Mouse (Mus musculus) forebrain, embryonic 13.5 days (tissue): ENCODE measurements around the gene Vmn2r55. TPM values are rescaled to one million over a fixed set of nuclear protein-coding genes. Genes with fewer than 3 reads are reported as not detected.
"Not testable (repeated sequence)": the region's sequence is repeated elsewhere in the genome, so short reads cannot be mapped to it uniquely, and the experiment has no call there.

Experiments used
- ATAC-seq: fragments of 200-750 bp; cut with Nextera tagmentation; 2 replicates; pipeline ENCODE4 v1.8.0; 2017
- H3K27ac ChIP-seq: fragments of 300-500 bp; sonication (generic); 2 replicates; pipeline ENCODE4 v1.5.1; 2015; ENCODE audit warnings: inconsistent platforms, mild to moderate bottlenecking, moderate library complexity
- H3K27me3 ChIP-seq: fragments of 300-500 bp; sonication (generic); 2 replicates; pipeline ENCODE4 v1.6.1; 2015; ENCODE audit warnings: mild to moderate bottlenecking, inconsistent platforms
- H3K36me3 ChIP-seq: fragments of 300-500 bp; sonication (generic); 2 replicates; pipeline ENCODE4 v1.6.1; 2015; ENCODE audit warnings: mild to moderate bottlenecking, inconsistent platforms; ENCODE audit not compliant: poor library complexity, severe bottlenecking
- H3K4me1 ChIP-seq: fragments of 300-500 bp; sonication (generic); 2 replicates; pipeline ENCODE4 v1.6.1; 2015; ENCODE audit warnings: inconsistent platforms
- H3K4me2 ChIP-seq: fragments of 300-500 bp; sonication (generic); 2 replicates; pipeline ENCODE4 v1.6.1; 2015; ENCODE audit warnings: inconsistent platforms, mild to moderate bottlenecking, moderate library complexity
- H3K4me3 ChIP-seq: fragments of 300-500 bp; sonication (generic); 2 replicates; pipeline ENCODE4 v1.5.1; 2015; ENCODE audit warnings: mild to moderate bottlenecking, inconsistent platforms
- H3K9ac ChIP-seq: fragments of 300-500 bp; sonication (generic); 2 replicates; pipeline ENCODE4 v1.6.1; 2015; ENCODE audit warnings: mild to moderate bottlenecking, inconsistent platforms
- H3K9me3 ChIP-seq: fragments of 300-500 bp; sonication (generic); replicated peaks from 2 replicates; pipeline ENCODE4 v1.6.1; 2016; ENCODE audit warnings: inconsistent platforms
- WGBS: fragments of 180-500 bp; shearing (Covaris S2); methylation state at CpG from one replicate; pipeline ENCODE4 v1.1.7; 2015; 5-methylcytosine and 5-hydroxymethylcytosine counted together
- polyA plus RNA-seq: library from polyadenylated mRNA; unstranded; fragments of >200 nt; fragmentation: Nextera tagmentation; extraction: Ambion mirVana; gene quantifications from 2 replicates; pipeline ENCODE4 v1.2.1, GENCODE M21; 2015

The Vmn2r55 gene
- not detected in 2 replicates for polyA plus RNA-seq

DNA sequence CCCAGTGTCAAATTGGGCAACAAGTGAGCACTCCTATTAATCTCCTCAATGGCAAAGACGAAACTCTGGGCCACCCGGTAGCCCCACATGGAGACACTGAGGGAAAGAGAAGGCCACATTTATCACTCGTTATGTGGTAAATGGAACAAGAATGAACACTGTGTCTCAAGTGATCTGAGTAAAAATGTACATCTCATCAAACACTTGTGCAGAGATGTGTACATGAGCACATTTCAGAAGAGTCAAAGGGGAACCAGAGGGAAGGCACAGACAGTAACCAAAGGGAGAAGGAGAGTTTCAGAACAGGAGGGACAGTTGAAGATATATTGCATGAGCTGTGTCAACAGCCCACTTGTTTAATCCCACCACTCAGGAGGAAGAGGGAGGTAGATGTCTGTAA lies at the start of gene Vmn2r55:
Gene Vmn2r55, minus strand, starts transcription at position 101 of the 400 bp plus-strand sequence.
- H3K27ac ChIP-seq, H3K4me3 ChIP-seq, H3K4me1 ChIP-seq, H3K36me3 ChIP-seq, H3K9ac ChIP-seq, H3K4me2 ChIP-seq, ATAC-seq, H3K27me3 ChIP-seq, H3K9me3 ChIP-seq: not testable (repeated sequence)
- 81% methylated on average over 3 of the region's 3 CpGs for WGBS

DNA sequence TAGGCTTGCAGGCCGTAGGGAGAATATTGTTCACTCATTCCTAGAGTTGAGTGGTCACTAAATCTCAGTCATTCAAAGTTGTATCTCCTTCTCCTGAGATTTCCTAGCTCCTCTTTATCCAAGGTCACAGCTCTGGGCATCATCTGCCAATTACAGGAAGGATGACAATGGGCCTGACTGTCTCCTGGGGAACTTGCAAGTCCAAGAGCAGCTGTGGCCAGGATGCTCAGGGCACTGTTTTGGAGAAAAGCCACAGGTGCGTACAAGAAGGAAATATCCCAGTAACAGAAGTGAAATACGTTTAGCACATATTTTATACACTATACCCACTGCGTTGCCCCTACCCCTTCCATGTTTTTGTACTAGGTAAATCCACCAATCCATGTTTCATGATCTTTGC lies 44.6 kb downstream of the Vmn2r55 start, which contains the start of gene Vmn2r54:
Gene Vmn2r54, minus strand, starts transcription at position 101 of the 400 bp plus-strand sequence.
- not testable (repeated sequence) for ATAC-seq, H3K9ac ChIP-seq, H3K27me3 ChIP-seq, H3K4me2 ChIP-seq, H3K4me1 ChIP-seq, H3K27ac ChIP-seq, H3K36me3 ChIP-seq, H3K4me3 ChIP-seq
- WGBS = 79% methylated on average over 3 of the region's 4 CpGs
- peaks cover 11% of the 10 kb centered on the region for H3K9me3 ChIP-seq

DNA sequence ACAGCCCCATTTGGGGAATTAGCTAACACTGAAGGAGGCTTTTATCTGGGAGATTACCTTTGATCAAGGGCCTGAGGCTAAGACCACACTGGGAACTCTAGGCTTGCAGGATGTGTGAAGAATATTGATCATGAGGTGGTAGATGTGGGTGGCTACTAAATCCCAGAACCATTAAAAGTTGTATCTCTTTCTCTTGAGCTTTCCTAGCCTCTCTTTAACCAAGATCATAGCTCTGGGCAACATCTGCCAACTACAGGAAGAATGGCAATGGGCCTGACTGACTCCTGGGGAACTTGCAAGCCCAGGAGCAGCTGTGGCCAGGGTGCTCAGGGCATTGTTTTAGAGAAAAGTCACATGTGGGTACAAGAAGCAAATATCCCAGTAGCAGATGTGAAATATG lies 76.1 kb downstream of the Vmn2r55 start, which contains the start of gene Vmn2r53:
Gene Vmn2r53, minus strand, starts transcription at position 101 of the 400 bp plus-strand sequence.
- Histone ChIP-seq H3K4me2 (no peak within 1 kb of the TSS), H3K4me3 (no peak within 1 kb of the TSS), H3K4me1 (no peaks in the 10 kb centered on the region), H3K36me3 (no peaks in the 10 kb centered on the region), H3K9ac (no peak within 1 kb of the TSS), H3K27ac (no peak within 1 kb of the TSS), H3K9me3 (peaks cover 31% of the 10 kb centered on the region), H3K27me3 (no peaks in the 10 kb centered on the region)
- no peak for ATAC-seq

Other genes with a start within 250 kb of the Vmn2r55 start
- 48.8 and 50.7 TPM in 2 replicates for gene Zfp606, start 206.7 kb downstream of the Vmn2r55 start, polyA plus RNA-seq
- not detected in 2 replicates for gene 2900092C05Rik, start 172.5 kb downstream of the Vmn2r55 start, polyA plus RNA-seq
- not detected in 2 replicates for gene Vmn2r53, start 76.2 kb downstream of the Vmn2r55 start, polyA plus RNA-seq
- gene Vmn2r54, start 44.7 kb downstream of the Vmn2r55 start, polyA plus RNA-seq = not detected in 2 replicates
- not detected in 2 replicates for gene Vmn2r56, start 50.0 kb upstream of the Vmn2r55 start, polyA plus RNA-seq
- 11.4 and 14.9 TPM in 2 replicates for gene Zscan18, start 118.6 kb upstream of the Vmn2r55 start, polyA plus RNA-seq
- gene Zfp329, start 133.9 kb upstream of the Vmn2r55 start, polyA plus RNA-seq = 31.0 and 31.4 TPM in 2 replicates
- gene Zfp110, start 149.8 kb upstream of the Vmn2r55 start, polyA plus RNA-seq = 32.6 and 33.3 TPM in 2 replicates
- 7.0 and 7.5 TPM in 2 replicates for gene Zfp128, start 196.2 kb upstream of the Vmn2r55 start, polyA plus RNA-seq
- 11.8 and 13.6 TPM in 2 replicates for gene Zscan22, start 212.8 kb upstream of the Vmn2r55 start, polyA plus RNA-seq
- 820 and 824 TPM in 2 replicates for gene Rps5, start 237.3 kb upstream of the Vmn2r55 start, polyA plus RNA-seq
- gene Rnf225, start 242.4 kb upstream of the Vmn2r55 start, polyA plus RNA-seq = 0.74 and 0.78 TPM in 2 replicates